Mouse (Mus musculus) midbrain, embryonic 11.5 days (tissue): ENCODE results near the gene Pkdcc. TPM values are rescaled to one million over a fixed set of nuclear protein-coding genes. Genes with fewer than 3 reads are reported as not detected.

ENCODE experiments used
- ATAC-seq: fragments of 200-750 bp; cut with Nextera tagmentation; 2 replicates; pipeline ENCODE4 v1.8.0; 2017; ENCODE audit warnings: moderate TSS enrichment, moderate library complexity; ENCODE audit not compliant: low FRiP score
- DNase-seq: peaks from one replicate; pipeline ENCODE4 v3.0.0; 2015; ENCODE audit warnings: low spot score; ENCODE audit errors: missing footprints
- H3K27ac ChIP-seq: fragments of 300-500 bp; sonication (generic); 2 replicates; pipeline ENCODE4 v1.5.1; 2014; ENCODE audit warnings: low read depth, low read length
- H3K27me3 ChIP-seq: fragments of 300-500 bp; sonication (generic); 2 replicates; pipeline ENCODE4 v1.6.1; 2014; ENCODE audit warnings: mild to moderate bottlenecking, low read length, moderate library complexity, mixed read lengths; ENCODE audit not compliant: control insufficient read depth, insufficient read depth
- H3K36me3 ChIP-seq: fragments of 300-500 bp; sonication (generic); 2 replicates; pipeline ENCODE4 v1.6.1; 2014; ENCODE audit warnings: mild to moderate bottlenecking, low read length, moderate library complexity, mixed read lengths; ENCODE audit not compliant: control insufficient read depth, insufficient read depth
- H3K4me1 ChIP-seq: fragments of 300-500 bp; sonication (generic); 2 replicates; pipeline ENCODE4 v1.6.1; 2014; ENCODE audit warnings: low read length; ENCODE audit not compliant: control insufficient read depth, insufficient read depth
- H3K4me2 ChIP-seq: fragments of 300-500 bp; sonication (generic); 2 replicates; pipeline ENCODE4 v1.6.1; 2014; ENCODE audit warnings: mild to moderate bottlenecking, moderate library complexity
- H3K4me3 ChIP-seq: fragments of 300-500 bp; sonication (generic); 2 replicates; pipeline ENCODE4 v1.5.1; 2014; ENCODE audit warnings: low read depth, low read length
- H3K9ac ChIP-seq: fragments of 300-500 bp; sonication (generic); 2 replicates; pipeline ENCODE4 v1.6.1; 2014; ENCODE audit warnings: low read length
- H3K9me3 ChIP-seq: fragments of 300-500 bp; sonication (generic); 2 replicates; pipeline ENCODE4 v1.6.1; 2016; ENCODE audit warnings: low read length; ENCODE audit not compliant: control insufficient read depth
- WGBS: fragments of 180-500 bp; shearing (Covaris S2); extraction: QIAGEN DNeasy Blood & Tissue Kit; methylation state at CpG from one replicate; pipeline ENCODE4 v1.1.7; 2014; 5-methylcytosine and 5-hydroxymethylcytosine counted together
- polyA plus RNA-seq: library from polyadenylated mRNA; unstranded; fragments of >200 nt; fragmentation: Nextera tagmentation; extraction: Ambion mirVana; gene quantifications from 2 replicates; pipeline ENCODE4 v1.2.1, GENCODE M21; 2014

The Pkdcc gene
- polyA plus RNA-seq, 1 experiment from 2014 or later = 5.0 TPM

DNA sequence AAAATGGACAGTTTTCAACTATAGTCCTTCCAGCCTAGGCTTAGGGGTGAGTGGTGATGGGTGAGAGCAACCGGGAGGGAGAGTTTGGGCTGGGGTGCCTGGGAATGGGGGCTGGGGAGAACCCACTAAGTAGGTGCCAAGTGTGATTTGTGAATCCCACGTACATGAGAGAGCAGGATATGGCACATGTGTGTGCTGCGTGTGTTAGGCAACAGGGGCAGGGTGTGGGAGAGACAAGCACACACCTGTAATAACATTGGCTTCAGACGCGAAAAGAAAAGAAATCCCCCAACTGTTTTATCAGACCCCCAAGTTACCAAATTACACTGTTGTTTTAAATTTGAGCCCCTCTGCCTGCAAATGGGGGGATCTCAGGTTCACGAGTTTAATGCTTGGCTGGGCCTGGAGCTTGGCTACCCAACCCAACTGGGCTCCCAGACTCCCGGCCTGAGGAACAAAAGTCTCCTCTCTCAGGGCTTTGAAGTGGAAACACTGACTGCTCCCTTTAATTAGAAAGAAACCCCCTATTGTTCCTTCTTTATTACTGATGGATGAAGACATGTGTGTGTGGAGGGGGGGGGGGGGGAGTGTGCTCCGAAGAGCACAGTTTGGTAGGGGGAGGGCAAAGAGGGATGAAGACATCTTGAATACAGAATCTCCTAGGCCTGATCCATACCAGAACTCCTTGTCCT, 11.3 kb upstream of the Pkdcc start:
- H3K27me3 ChIP-seq = peaks cover 48% of the 10 kb centered on the region
- ATAC-seq (peak; percentile 49; the same call in 1 of the 2 replicates), DNase-seq (no peak)
- 17% methylated on average over 8 of the region's 8 CpGs for WGBS
- peaks cover 15% of the 10 kb centered on the region; the same call in 1 of the 2 replicates for H3K4me1 ChIP-seq
- no peak overlapping the region for H3K4me3 ChIP-seq
- no peak overlapping the region for H3K4me2 ChIP-seq
- H3K9ac ChIP-seq = no peak overlapping the region
- H3K9me3 ChIP-seq = no peaks in the 10 kb centered on the region
- H3K27ac ChIP-seq = no peak overlapping the region
- no peaks in the 10 kb centered on the region for H3K36me3 ChIP-seq

DNA sequence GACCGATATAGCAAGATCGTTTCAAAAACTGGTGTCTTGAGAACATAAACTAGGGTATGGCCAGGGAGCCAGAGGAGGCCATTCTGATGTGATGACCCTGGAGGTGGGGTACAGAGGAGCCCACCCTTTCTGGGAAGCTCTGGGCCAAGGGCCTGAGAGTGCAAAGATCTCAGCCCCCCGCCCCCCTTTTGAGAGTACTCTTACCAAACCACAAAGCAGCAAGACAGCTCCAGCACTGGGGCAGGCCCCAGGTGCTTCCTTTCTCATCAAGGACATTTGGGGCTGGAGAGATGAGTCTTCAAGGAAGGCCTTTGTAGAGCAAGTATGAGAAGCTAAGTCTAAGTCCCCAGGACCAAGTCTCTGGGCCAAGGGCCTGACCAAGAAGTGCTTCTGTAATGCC, 7.8 kb upstream of the Pkdcc start:
- H3K27ac ChIP-seq = no peak overlapping the region
- no peak for ATAC-seq
- no peaks in the 10 kb centered on the region for H3K36me3 ChIP-seq
- H3K4me3 ChIP-seq = no peak overlapping the region
- H3K4me1 ChIP-seq = peaks cover 10% of the 10 kb centered on the region; the same call in 1 of the 2 replicates
- H3K9me3 ChIP-seq = no peaks in the 10 kb centered on the region
- H3K4me2 ChIP-seq = no peak overlapping the region
- H3K27me3 ChIP-seq = peaks cover 65% of the 10 kb centered on the region
- WGBS = 93% methylated on average over 3 of the region's 3 CpGs
- DNase-seq = no peak
- H3K9ac ChIP-seq = no peak overlapping the region

DNA sequence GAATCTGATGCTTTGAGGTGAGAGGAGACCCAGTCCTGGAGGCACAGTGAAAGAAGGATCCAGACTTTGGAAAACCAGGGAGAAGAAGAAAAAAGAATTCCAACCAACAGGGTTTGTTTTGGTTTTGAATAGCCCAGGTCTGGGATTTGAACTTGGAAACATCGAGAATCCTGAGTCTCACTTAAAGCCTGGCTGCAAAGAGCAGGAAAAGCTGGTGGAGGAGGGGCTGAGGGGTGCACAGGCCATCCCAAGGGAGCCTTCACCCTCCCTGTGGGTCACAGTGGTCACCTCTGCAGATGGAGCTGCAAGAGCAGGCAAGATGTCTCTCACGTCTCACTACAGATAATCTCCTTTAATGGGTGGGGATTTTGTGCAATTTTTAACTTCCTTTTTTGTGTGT, 6.6 kb upstream of the Pkdcc start:
- 62% methylated on average over 2 of the region's 2 CpGs for WGBS
- peaks cover 68% of the 10 kb centered on the region for H3K27me3 ChIP-seq

DNA sequence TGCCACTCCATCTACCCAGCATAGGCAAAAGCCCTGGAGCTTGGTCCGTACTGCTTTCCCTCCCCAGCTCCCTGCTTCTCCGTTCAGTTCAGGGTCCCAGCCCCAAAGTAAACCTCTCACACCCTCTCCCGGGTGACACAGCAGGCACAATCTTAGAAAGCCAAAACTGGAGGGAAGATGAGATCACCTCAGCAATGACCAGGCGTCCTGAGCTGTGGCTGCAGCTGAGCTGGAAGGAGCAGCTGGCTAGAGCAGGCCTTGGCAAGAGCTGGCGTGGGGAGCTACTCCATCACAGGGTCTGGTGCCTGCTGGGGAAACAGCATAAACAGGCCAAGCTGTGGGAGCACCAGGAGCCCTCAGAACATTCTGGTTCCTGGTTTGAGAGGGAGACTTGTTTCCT, 4.6 kb upstream of the Pkdcc start:
- WGBS = 62% methylated on average over 5 of the region's 5 CpGs
- peaks cover 3% of the 10 kb centered on the region for H3K4me1 ChIP-seq
- no peaks in the 10 kb centered on the region for H3K9me3 ChIP-seq
- DNase-seq (no peak), ATAC-seq (no peak)
- no peak overlapping the region for H3K4me2 ChIP-seq
- H3K27ac ChIP-seq = no peak overlapping the region
- no peak overlapping the region for H3K9ac ChIP-seq
- peaks cover 67% of the 10 kb centered on the region for H3K27me3 ChIP-seq
- H3K36me3 ChIP-seq = no peaks in the 10 kb centered on the region
- no peak overlapping the region for H3K4me3 ChIP-seq

More for the DNA sequence above, 6.6 kb upstream of the Pkdcc start:
- H3K36me3 ChIP-seq = no peaks in the 10 kb centered on the region
- H3K4me3 ChIP-seq = no peak overlapping the region
- H3K27ac ChIP-seq = no peak overlapping the region
- H3K9me3 ChIP-seq = no peaks in the 10 kb centered on the region
- H3K4me2 ChIP-seq = no peak overlapping the region
- peaks cover 12% of the 10 kb centered on the region; the same call in 1 of the 2 replicates for H3K4me1 ChIP-seq
- no peak for DNase-seq
- H3K9ac ChIP-seq = no peak overlapping the region
- no peak for ATAC-seq

DNA sequence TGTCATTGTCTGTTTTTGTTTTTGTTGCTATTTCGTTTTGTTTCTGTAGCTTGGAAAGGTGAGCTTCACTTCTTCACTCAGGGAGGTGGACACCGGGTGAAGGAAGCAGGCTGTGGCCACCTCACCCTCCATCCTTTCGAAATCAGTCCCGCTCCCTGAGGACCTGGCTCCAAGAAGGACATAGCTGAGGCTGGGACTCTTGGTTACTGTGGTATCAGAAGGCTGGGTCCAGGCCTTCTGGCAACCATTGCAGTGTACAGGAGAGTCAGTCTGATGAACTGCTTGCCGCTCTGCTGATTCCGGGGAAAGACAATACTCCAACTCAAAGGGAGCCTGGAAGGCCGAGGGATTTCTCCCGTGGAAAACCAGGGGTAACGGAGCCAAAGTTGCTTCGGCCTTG, 3.9 kb upstream of the Pkdcc start:
- DNase-seq (no peak), ATAC-seq (no peak)
- Histone ChIP-seq H3K27ac (no peak overlapping the region), H3K9me3 (no peaks in the 10 kb centered on the region), H3K36me3 (no peaks in the 10 kb centered on the region), H3K4me3 (no peak overlapping the region), H3K4me1 (peaks cover 7% of the 10 kb centered on the region), H3K27me3 (peaks cover 67% of the 10 kb centered on the region), H3K9ac (no peak overlapping the region), H3K4me2 (no peak overlapping the region)
- 84% methylated on average over 10 of the region's 10 CpGs for WGBS

DNA sequence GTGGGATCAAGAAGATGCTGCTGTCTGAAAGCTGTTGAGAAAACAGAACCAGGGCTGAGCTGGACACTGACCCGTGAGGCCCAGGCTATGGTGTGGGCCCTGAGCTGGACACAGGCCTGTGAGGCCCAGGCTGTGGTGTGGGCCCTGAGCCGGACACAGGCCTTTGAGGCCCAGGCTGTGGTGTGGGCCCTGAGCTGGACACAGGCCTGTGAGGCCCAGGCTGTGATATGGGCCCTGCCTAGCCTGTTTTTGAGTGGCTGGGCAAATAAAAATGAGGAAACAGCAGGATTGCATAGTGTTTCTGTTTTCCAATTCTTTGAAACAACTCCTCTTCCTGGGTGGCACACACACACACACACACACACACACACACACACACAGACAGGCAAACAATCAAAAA, 2.7 kb upstream of the Pkdcc start:
- Histone ChIP-seq H3K9ac (no peak overlapping the region), H3K27ac (no peak overlapping the region), H3K27me3 (peaks cover 75% of the 10 kb centered on the region), H3K4me2 (no peak overlapping the region), H3K4me1 (peaks cover 9% of the 10 kb centered on the region), H3K4me3 (no peak overlapping the region), H3K9me3 (no peaks in the 10 kb centered on the region), H3K36me3 (no peaks in the 10 kb centered on the region)
- ATAC-seq (no peak), DNase-seq (no peak)
- WGBS = 53% methylated on average over 2 of the region's 2 CpGs

DNA sequence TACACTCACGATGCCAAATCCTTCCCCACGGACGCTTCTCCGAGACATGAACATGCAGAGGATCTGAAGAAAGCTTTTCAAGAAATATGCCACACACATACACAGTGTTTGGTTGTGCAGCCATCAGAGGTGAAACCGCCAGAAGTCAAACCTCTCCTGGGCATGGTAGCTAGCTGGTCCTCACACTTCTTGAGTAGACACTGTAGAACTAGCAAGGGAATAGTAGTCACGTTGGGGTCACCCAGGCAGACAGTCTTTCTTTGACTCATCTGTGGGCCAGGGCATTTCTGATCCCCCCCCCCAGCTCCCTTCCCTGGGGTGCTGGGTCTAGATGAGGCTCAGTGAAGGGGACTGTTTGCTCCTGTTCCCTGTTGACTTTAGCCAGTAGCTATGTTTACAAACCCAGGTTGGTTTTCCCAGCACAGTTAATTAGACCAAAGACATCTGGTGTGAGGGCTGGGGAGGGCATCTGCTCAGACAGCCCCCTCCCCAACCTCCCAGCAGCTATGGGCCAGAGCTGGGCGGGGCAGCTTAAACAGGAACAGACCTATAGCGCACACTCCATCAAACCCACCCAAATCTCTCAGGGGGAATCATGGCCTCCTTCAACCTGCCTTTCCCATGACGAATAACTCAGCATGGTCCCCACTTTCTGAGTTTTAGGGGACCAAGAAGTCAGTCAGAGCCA, 1.7 kb upstream of the Pkdcc start:
- ATAC-seq (no peak; the same call in 1 of the 2 replicates), DNase-seq (no peak)
- Histone ChIP-seq H3K27me3 (peaks cover 78% of the 10 kb centered on the region), H3K4me2 (peak overlapping the region; percentile 6; the same call in 1 of the 2 replicates), H3K4me3 (no peak overlapping the region), H3K9me3 (no peaks in the 10 kb centered on the region), H3K36me3 (no peaks in the 10 kb centered on the region), H3K9ac (no peak overlapping the region), H3K27ac (no peak overlapping the region), H3K4me1 (peaks cover 9% of the 10 kb centered on the region)
- WGBS = 37% methylated on average over 9 of the region's 9 CpGs

DNA sequence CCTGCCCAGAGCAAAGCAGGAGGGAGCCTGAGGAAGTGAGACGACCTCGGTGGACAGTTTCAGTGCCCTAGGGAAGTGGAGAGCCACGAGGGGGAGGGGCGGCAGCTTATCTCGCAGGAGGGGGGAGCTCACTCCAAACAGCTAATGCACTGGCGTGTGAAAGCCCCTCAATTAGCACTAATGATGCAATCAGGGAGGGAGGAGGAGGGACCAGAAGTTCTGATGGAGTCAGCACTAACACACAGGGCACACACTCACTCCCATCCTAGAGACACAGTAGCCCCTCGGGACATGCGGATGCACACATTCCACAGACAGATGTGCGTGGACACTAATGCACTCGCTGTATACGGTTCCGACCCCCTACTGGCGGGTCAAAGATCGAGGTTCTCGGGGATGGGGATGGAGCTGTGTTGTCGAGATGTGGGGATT, 915 bp upstream of the Pkdcc start:
- peaks cover 82% of the 10 kb centered on the region for H3K27me3 ChIP-seq
- peak overlapping the region; percentile 88 for H3K4me2 ChIP-seq
- peaks cover 9% of the 10 kb centered on the region for H3K4me1 ChIP-seq

More for the DNA sequence above, 915 bp upstream of the Pkdcc start:
- peak; percentile 92 for DNase-seq
- peak; percentile 20; the same call in 1 of the 2 replicates for ATAC-seq
- Histone ChIP-seq H3K4me3 (peak overlapping the region; percentile 59), H3K27ac (no peak overlapping the region), H3K9ac (peak overlapping the region; percentile 76), H3K9me3 (no peaks in the 10 kb centered on the region), H3K36me3 (no peaks in the 10 kb centered on the region)
- WGBS = 0% methylated on average over 16 of the region's 16 CpGs
